Mouse (Mus musculus) lung, postnatal 4 days (tissue): ENCODE data around the gene Mbtps1.

ENCODE experiments used
- DNase-seq, 2 experiments: peaks; one replicate each; pipeline ENCODE4 v3.0.0; 2021

Gene Mbtps1

DNA sequence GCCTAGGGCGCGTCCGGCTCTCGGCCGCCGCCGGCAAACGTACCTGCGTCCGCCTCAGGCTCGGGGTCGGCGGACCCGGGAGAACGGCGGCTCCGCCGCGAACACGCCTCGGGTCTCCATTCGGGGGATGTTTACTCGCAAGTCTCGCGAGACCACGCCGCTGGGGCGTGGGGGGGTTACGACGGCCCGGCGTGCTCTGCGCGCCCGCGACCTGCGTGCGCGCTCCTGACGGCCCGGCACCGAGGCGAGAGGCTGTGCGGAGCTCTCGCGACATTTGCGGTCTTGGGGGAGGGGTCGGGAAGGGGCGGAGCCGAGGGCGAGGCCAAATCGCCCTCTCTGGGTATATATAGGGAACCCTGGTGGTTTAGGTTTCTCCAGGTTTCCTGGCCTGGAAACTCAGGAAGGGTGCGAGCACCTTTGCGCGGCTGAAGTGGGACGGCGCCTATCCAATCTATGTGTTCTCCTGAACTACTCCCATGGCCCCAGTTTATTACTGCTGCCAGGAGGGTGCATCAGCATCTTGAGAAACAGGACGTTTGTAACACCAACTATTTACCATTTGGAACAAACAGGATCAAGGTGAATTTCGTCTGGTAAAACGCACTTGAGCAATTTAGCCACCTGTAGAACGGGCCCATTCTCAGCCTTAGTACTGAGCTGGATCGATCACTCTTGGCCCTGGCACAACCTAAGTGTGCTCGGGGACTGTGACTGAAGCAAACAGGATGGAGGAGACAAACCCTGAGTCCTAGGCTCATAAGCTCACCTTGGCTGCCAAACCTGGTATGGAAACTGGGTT, at the start of gene Mbtps1:
Gene Mbtps1, minus strand, starts transcription at position 133 of the 799 bp plus-strand sequence.
- peak; percentile 99 for DNase-seq

GRCm38 (mm10) chr8:119606224-119606623, 47.7 kb upstream of the Mbtps1 start:
- DNase-seq = no peak

DNA sequence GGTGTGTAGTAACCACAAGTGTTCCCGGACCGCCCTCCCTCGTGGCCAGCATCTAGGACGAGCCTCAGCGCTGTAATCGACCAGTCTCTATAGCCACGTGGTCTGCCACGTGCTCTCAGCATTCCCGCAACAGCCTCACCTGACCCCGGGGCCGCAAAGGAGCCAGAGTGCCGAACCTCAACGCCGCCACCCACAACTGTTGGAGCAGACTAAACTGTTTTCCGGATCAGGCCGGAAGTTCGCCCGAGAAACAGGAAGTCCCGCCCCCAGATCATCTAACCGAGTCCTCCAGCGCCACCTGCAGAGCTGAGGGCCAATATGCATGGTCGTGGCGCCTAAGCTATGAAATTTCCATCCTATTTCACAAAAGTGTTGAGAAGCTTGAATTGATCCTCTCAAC, 46.5 kb upstream of the Mbtps1 start, which contains the start of gene Taf1c:
Gene Taf1c, minus strand, starts transcription at position 227 of the 400 bp plus-strand sequence.
- peak; percentile 91 to 94 for DNase-seq

- DNase-seq = no peak
Measured at GRCm38 (mm10) chr8:119604398-119604803, 45.9 kb upstream of the Mbtps1 start.

DNA sequence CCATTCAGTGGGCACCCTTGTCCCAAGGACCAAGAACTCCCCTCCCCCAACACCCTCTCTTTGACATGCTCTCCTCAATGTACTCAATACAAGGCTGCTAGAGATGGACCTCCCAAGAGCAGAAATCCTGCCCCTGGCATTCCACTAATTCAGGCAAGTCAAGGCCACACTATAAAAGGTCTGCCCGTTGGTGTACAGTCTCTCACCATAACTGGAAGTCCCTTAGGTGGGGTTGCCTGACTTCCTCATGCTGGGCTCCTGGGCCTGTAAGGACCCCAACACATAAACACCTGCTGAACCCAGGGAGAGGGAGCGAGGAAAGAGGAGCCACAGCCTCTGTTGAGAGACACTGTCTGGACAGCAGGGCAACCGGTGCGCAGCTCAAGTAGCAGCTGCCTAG, 45.2 kb upstream of the Mbtps1 start:
- DNase-seq = no peak

DNA sequence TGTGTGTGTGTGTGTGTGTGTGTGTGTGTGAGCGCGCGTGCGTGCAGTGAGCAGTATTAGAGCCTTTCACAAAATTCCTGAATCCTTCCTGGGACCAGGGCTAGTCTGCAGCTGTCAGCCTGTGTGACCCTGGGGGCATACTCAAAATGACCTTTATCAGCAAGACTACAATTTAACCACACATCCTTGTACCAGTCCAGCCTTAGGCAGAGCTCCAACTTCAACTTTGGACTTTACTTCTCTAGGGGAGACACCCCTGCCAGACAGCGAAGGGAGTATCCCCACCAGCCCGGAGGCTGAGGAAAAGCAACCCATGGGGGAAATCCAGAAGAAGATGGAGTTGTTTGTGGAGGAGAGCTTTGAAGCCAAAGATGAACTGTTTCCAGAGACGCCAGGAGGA, 32.9 kb upstream of the Mbtps1 start:
- no peak for DNase-seq

DNA sequence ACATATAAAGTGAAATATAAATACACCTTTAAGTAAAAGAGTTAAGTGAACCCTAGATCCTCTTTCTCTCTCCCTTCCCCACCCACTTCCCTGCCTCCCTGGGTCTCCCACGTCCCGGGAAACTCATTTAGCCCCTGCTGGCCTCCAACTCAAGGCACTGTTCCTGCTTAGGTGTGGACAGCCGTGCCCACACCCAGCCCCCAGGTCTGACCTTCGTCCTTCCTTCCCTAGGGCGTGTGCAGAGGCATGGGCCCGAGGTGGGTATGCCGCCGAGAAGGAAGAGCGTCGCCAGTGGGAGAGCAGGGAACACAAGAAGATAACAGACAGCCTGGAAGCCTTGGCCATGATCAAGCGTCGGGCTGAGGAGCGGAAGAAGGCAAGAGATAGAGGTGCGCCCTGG, 31.8 kb upstream of the Mbtps1 start:
- DNase-seq = no peak

- DNase-seq = no peak
Measured at GRCm38 (mm10) chr8:119588844-119589243, 30.3 kb upstream of the Mbtps1 start.

- DNase-seq = no peak
Measured at GRCm38 (mm10) chr8:119588321-119588720, 29.8 kb upstream of the Mbtps1 start.

GRCm38 (mm10) chr8:119585901-119586300, 27.4 kb upstream of the Mbtps1 start:
- DNase-seq = no peak

DNA sequence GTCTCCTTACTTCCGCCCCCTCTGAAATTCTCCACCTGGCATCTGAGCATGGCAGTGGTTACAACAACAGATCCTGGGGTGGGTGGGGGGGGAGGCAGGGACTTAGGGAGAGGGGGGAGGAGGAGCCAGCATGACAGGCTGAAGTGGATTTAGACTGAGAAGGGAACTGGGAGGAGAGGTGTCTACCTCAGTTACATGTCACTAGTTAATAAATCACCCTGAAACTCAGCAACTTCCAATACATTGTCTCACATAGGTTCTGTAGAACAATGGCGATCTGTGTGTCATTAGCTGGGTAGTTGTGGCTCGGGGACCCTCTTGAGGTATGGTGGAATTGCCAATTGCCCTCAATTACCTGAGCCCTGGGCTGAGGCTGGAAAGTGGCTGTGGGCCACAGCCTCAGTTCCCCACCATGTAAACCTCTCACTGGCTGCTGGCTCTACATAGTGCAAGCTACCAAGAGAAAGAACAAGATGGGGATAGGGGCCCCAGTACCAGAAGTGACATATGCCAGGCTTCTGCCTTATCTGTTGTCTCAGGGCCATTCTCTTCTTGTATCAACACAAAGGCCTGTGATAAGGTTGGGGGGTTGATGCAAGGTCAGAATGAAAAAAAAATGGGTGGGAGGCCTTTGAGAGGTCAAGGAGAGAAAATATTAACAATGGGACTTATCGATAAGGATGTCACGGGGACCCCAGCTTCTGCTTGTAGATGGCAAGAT, 22.1 kb upstream of the Mbtps1 start:
- DNase-seq = no peak

DNA sequence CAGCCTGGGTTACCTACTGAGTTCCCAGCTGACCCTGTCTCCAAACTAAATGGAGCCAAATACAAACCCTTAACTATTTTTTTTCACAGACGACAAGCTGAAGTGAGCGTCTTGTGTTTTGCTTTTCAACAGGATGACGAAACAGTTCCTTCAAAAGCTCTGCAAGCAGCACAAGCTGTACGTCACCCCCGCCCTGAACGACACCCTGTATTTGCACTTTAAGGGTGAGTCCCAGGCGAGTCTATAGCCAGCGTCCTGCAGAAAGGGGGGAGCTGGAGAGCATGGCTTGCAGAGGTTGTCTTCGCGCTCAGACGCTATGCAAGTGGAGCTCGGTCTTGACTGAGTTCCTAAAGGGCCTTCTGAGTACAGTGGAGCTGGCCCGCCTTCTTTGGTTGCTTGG, 20.6 kb upstream of the Mbtps1 start:
- DNase-seq = no peak

- no peak for DNase-seq
Measured at GRCm38 (mm10) chr8:119575366-119575726, 16.8 kb upstream of the Mbtps1 start.

DNA sequence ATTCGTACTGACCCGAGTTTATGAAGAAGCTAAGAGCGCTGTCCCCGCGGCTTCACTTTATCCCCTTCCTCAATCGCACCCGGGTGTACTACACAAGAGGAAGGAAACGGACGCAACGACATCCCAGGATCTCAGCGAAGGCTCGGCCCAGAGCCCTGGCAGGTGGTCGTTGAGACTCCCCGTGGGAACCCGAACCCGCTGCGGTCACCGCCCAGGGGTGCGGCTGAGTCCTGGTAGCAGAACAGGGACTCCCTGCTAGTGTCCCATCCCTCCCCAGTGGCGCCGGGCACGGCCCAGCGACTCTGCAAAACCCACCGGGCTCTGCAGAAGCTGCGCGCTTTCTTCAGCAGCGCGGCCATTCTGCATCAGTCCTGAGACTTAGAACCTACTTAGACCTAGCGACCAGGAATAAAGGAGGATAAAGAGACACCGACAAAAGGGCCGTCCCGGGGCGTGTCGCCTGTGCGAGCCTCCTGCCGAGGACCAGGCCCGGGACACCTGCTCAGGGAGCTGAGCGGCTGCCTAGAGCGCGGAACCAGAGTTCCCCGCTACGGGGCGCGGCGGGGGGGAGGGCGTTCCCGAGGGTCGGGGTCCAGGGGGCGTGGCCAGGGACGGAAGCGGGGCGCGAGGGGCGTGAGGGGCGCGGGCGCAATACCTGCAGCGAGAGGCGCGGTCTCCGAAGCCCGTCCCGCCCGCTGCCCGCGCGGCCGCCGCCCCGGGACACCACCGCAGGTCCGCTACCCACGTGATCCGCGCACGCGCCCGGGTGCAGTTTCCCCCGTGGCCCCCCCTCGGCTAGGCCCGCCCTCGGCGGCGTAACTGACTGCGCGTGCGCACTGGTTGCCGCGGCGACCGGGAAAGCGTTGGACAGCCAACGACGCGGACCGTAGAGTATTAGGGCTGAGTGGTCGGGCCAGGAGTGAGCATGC, 16.2 kb upstream of the Mbtps1 start, which contains the start of the genes Hsdl1 and Dnaaf1:
Gene Hsdl1, minus strand, starts transcription at position 747 of the 929 bp plus-strand sequence.
Gene Dnaaf1, plus strand, starts transcription at position 799 of the 929 bp plus-strand sequence.
- peak; percentile 96 to 97 for DNase-seq

GRCm38 (mm10) chr8:119572411-119572810, 13.9 kb upstream of the Mbtps1 start:
- DNase-seq = peak; percentile 18 to 57

DNA sequence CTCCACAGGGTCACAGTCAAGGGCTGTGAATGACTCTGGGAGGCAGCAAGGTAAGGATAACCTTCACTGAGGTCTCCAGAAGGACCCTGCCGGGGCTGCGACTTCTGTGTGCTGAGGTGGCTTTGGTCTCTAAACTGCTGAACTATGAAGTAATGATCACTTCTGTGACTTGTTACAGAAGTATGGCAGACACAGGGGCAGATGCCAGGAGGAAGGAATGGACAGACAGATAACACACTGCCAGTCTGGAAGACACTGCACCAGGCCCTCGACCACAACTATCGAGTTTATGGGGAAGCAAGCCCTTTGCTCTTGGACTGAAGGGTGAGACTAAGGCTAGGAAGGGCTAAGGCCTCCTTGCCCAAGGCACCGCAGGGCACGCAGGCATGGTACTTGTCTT, 12.6 kb upstream of the Mbtps1 start:
- no peak for DNase-seq

DNA sequence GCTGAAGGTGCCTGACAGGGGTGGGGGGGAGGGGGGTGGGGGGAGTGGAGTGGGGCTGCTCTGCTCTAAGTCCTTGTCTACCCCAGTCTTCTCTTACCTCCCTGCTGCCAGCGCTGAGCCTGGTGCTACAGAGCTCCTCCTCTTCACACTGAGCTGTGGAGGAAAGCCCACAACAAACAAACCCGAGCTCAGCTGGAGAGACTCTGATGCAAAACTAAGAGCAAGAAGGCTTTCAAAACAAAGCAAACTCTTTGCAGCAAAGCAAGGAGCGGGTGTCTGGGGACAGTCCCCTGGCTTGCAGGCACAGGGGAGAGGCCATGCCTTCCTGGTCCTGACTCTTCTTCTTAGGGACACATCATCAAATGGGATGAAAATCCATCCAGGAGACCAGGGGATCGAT, 11.3 kb upstream of the Mbtps1 start:
- peak in 1 of 2 experiments; percentile 26 for DNase-seq

DNA sequence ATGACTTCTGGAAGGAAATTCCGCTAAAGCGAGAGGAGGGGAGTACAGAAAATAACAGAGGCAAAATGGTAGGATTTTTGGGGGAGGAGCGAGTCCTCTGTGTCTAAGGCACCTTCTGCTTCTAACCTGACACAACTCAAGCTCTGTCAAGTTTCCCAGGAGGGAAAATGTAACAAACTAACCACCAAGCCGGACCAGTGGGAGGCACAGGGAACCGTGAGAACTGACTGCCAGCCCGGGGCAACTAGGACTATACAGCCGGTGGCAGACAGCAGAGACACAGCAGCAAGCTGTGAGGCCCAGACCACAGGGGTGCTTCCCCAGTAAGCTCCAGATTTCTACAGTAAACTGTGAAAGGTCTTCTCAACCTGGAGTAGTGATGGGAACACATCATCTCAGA, 10.4 kb upstream of the Mbtps1 start:
- DNase-seq = no peak

DNA sequence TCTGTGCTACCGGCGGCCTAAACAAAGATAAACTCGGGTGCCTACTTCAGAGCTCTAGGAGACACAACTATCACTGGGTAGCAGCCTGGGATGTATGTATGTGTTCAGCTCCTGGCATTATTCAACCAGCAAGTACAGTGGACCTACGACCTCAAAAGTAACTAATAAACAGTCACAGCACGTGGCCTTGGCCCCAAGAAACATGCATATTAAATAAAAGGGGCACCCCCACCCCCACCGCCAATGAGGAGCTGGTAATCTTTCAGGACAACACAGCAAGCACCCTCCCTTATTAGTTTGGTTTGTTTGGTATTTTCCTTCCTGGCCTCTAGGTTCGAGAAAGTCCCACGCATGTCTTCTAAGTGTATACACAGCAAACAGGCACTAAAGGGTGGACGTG, 9.7 kb upstream of the Mbtps1 start:
- no peak for DNase-seq

DNA sequence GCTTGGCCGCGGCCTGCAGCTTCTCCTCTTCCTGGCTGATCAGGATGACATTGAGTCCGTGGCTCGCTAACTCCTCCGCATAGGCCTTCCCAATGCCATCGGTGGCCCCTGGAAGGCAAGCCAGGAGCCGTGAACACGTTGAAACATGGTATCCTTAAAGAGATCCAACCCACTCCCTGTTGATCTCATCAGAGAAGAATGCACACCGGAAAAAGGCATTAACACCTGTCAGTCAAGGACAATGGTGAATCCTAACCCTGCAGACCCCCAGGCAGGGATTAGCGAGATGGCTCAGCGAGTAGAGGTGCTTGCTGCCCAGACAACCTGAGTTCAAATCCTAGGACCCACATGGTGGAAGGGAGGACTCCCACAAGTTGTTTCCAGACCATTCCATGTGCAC, 7.8 kb upstream of the Mbtps1 start:
- DNase-seq = no peak

DNA sequence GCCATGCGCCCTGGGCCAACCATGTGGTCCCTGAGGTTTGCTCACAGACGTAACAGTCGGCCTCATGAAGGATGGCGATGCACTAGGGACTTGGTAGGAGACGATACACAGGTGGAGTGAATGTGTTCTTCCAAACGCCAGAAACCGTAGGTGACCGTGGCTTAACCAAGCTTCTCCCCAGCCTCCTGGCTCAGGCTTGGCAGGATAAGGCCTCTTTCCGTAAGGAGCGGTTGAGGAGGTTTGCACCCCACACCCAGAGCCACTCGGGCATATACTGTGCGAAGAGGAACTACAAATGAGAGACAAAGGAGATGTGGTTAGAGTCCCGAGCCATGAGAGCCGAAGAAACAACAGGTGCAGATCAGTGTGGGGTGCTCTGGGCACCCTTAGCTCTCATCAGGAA, 5.3 kb upstream of the Mbtps1 start:
- DNase-seq = no peak

GRCm38 (mm10) chr8:119559402-119559720, 826 bp upstream of the Mbtps1 start:
- DNase-seq = no peak
